Mouse (Mus musculus) retina, embryonic 14.5 days (tissue): ENCODE measurements around the gene Rpain.

ENCODE experiments used
- DNase-seq: peaks from one replicate; pipeline ENCODE4 v3.0.0-alpha.2; 2015; ENCODE audit warnings: low spot score

The Rpain gene

GRCm38 (mm10) chr11:71001167-71001566 lies 31.2 kb downstream of the Rpain start:
- DNase-seq = no peak

- peak; percentile 57 for DNase-seq
Measured at GRCm38 (mm10) chr11:71003611-71004315, 33.8 kb downstream of the Rpain start.

GRCm38 (mm10) chr11:71004316-71004773 lies 34.3 kb downstream of the Rpain start, which contains the start of gene Dhx33:
Gene Dhx33, minus strand, starts transcription at chr11:71004437.
- DNase-seq = peak; percentile 98

- DNase-seq = no peak
Measured at GRCm38 (mm10) chr11:71005046-71005445, 35.0 kb downstream of the Rpain start.

- no peak for DNase-seq
Measured at GRCm38 (mm10) chr11:71007026-71007425, 37.0 kb downstream of the Rpain start.

GRCm38 (mm10) chr11:71007831-71008230 lies 37.8 kb downstream of the Rpain start:
- no peak for DNase-seq

- no peak for DNase-seq
Measured at GRCm38 (mm10) chr11:71008321-71008720, 38.3 kb downstream of the Rpain start.

- no peak for DNase-seq
Measured at GRCm38 (mm10) chr11:71012743-71013142, 42.7 kb downstream of the Rpain start.

GRCm38 (mm10) chr11:71017051-71017450 lies 47.0 kb downstream of the Rpain start:
- no peak for DNase-seq

GRCm38 (mm10) chr11:71018416-71019200 lies 48.6 kb downstream of the Rpain start:
- peak; percentile 6 for DNase-seq

GRCm38 (mm10) chr11:71019201-71020068 lies 49.4 kb downstream of the Rpain start, which contains the start of the genes Mis12 and Derl2:
Gene Mis12, plus strand, starts transcription at chr11:71019611.
Gene Derl2, minus strand, starts transcription at chr11:71019841.
- peak; percentile 99 for DNase-seq
